Mouse (Mus musculus) left cerebral cortex, adult 2 months (tissue): Measurements from ENCODE around the gene Nsd1. TPM values are rescaled to one million over a fixed set of nuclear protein-coding genes. Genes with fewer than 3 reads are reported as not detected.

ENCODE experiments used
- DNase-seq, 2 experiments: peaks; one replicate each; pipeline ENCODE4 v3.0.0; 2021 to 2022; ENCODE audit warnings: low spot score in 2 of 2, mixed read lengths in 1 of 2; ENCODE audit errors: extremely low spot score in 1 of 2
- H3K27ac ChIP-seq: fragments of 200-600 bp; 2 replicates; pipeline ENCODE4 v1.8.1; 2022
- H3K4me3 ChIP-seq: fragments of 200-600 bp; 2 replicates; pipeline ENCODE4 v1.8.1; 2022
- CTCF ChIP-seq: fragments of 200-600 bp; IDR thresholded peaks from 2 replicates; pipeline ENCODE4 v1.8.1; 2022; ENCODE audit warnings: antibody characterized with exemption, mild to moderate bottlenecking, moderate library complexity
- intact Hi-C: fragments of 180-260 bp; cut with DNase I; formaldehyde crosslinking; loops from one replicate; pipeline ENCODE4 v1.15.1; 2025
- total RNA-seq, 2 experiments: library from RNA; stranded (reverse); gene quantifications; 2 replicates each; pipeline ENCODE4 v1.2.3; 2021

Gene Nsd1
- total RNA-seq, 2 experiments from 2014 or later = 116 to 118 TPM

- H3K27ac ChIP-seq = no peak overlapping the region
- TF ChIP-seq CTCF = no peak; the same call in 1 of the 2 replicates
- intact Hi-C loops = no loop called here
- DNase-seq = no peak
- no peak overlapping the region for H3K4me3 ChIP-seq
Measured at GRCm38 (mm10) chr13:55224364-55224763, 14.8 kb downstream of the Nsd1 start.

- no peak overlapping the region for H3K4me3 ChIP-seq
- peak; percentile 33 for TF ChIP-seq CTCF
- intact Hi-C loops = no loop called here
- DNase-seq = no peak
- no peak overlapping the region for H3K27ac ChIP-seq
Measured at GRCm38 (mm10) chr13:55230701-55231100, 21.1 kb downstream of the Nsd1 start.

GRCm38 (mm10) chr13:55243205-55243604 lies 33.6 kb downstream of the Nsd1 start:
- Histone ChIP-seq H3K27ac (no peak overlapping the region), H3K4me3 (no peak overlapping the region)
- no peak for TF ChIP-seq CTCF
- no peak for DNase-seq
- intact Hi-C loops = no loop called here

- no peak for TF ChIP-seq CTCF
- no peak overlapping the region for H3K4me3 ChIP-seq
- intact Hi-C loops = no loop called here
- H3K27ac ChIP-seq = no peak overlapping the region
- no peak for DNase-seq
Measured at GRCm38 (mm10) chr13:55247293-55248030, 37.9 kb downstream of the Nsd1 start.

GRCm38 (mm10) chr13:55249246-55249645 lies 39.7 kb downstream of the Nsd1 start:
- Histone ChIP-seq H3K4me3 (no peak overlapping the region), H3K27ac (no peak overlapping the region)
- DNase-seq = no peak
- intact Hi-C loops = no loop called here
- no peak for TF ChIP-seq CTCF

- no peak for DNase-seq
- Histone ChIP-seq H3K4me3 (no peak overlapping the region), H3K27ac (no peak overlapping the region)
- TF ChIP-seq CTCF = no peak
- intact Hi-C loops = no loop called here
Measured at GRCm38 (mm10) chr13:55252820-55253219, 43.2 kb downstream of the Nsd1 start.

GRCm38 (mm10) chr13:55255052-55255652 lies 45.6 kb downstream of the Nsd1 start:
- intact Hi-C loops = no loop called here
- DNase-seq = no peak
- Histone ChIP-seq H3K4me3 (no peak overlapping the region), H3K27ac (no peak overlapping the region)
- no peak for TF ChIP-seq CTCF

- intact Hi-C loops = no loop called here
- no peak for DNase-seq
- TF ChIP-seq CTCF = peak; percentile 21
- Histone ChIP-seq H3K4me3 (no peak overlapping the region), H3K27ac (no peak overlapping the region)
Measured at GRCm38 (mm10) chr13:55258651-55259050, 49.1 kb downstream of the Nsd1 start.

- no peak for TF ChIP-seq CTCF
- Histone ChIP-seq H3K27ac (no peak overlapping the region), H3K4me3 (no peak overlapping the region)
- DNase-seq = no peak
- intact Hi-C loops = loop anchor here (5.0 kb wide), 1 partner anchor 41 kb away; no protein-coding TSS in a partner anchor
Measured at GRCm38 (mm10) chr13:55261521-55261920, 51.9 kb downstream of the Nsd1 start.

GRCm38 (mm10) chr13:55262096-55262495 lies 52.5 kb downstream of the Nsd1 start:
- intact Hi-C loops = loop anchor here (5.0 kb wide), 1 partner anchor 40 kb away; no protein-coding TSS in a partner anchor

GRCm38 (mm10) chr13:55277203-55277602 lies 67.6 kb downstream of the Nsd1 start:
- intact Hi-C loops = no loop called here
- no peak for TF ChIP-seq CTCF
- Histone ChIP-seq H3K27ac (no peak overlapping the region), H3K4me3 (no peak overlapping the region)
- no peak for DNase-seq

More at GRCm38 (mm10) chr13:55262096-55262495, 52.5 kb downstream of the Nsd1 start:
- Histone ChIP-seq H3K4me3 (no peak overlapping the region), H3K27ac (no peak overlapping the region)
- DNase-seq = no peak
- no peak for TF ChIP-seq CTCF

GRCm38 (mm10) chr13:55277646-55278045 lies 68.1 kb downstream of the Nsd1 start:
- intact Hi-C loops = no loop called here
- Histone ChIP-seq H3K4me3 (no peak overlapping the region), H3K27ac (no peak overlapping the region)
- TF ChIP-seq CTCF = no peak
- no peak for DNase-seq
